Mouse (Mus musculus): ENCODE data around the gene Gm9964.

DNA sequence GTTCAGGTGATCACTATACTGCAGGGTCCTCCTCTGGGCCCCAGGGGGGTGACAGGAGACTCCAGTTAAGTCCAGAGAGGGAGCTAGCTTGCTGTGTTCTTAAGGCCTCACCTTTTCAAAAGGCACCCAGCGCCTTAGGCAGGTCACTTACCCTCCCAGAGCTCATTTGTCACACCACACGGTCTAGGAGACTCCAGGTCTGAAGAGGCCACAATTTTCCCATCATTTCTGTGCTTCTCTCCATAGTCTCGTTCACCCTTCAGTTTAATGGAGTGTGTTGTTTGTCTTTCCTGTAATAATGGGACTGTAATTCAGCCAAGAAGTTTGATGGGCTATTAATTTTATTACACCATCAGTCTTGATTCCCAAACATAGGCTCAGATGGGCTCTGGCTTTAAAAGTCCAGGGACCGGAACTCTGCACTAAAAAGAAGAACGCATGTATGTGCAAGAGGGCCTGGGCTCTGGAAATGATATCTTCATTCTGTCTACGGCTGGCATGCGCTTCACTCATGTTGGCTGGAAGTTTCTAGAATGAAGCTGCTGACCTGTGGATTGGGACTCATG lies 8.3 kb downstream of the Gm9964 start:
- TF ChIP-seq GATA1 (IDR thresholded peaks at IDR 0.05; ENCODE audit: low read length): no peak
- TF ChIP-seq TAL1 (IDR thresholded peaks at IDR 0.05; ENCODE audit: low read length): no peak
